21 mouse cellular contexts compared by ENCODE assay signal in genomic region chr16:72920013-72920412, GRCm38 (mm10).
DNase-seq lines count a peak whose midpoint lies in the region; ATAC-seq and TF ChIP-seq lines count a peak whose summit lies in the region.
"Had no signal": no experiment of that assay in that cellular context is flagged by ENCODE, and none has a peak within 500 bp of the region (broad histone marks: within the 10 kb centered on the region; RNA-seq: fewer than 3 reads in every experiment).

No protein-coding gene starts in this region.

- no peak overlapping the region for H3K4me3 ChIP-seq in stomach, embryonic 14.5 days (ENCODE audit: low read depth, low read length)
- no peak overlapping the region for H3K4me3 ChIP-seq in stomach, postnatal 0 days (ENCODE audit: low read depth, low read length)
- no peak overlapping the region for H3K4me3 ChIP-seq in intestine, embryonic 16.5 days (ENCODE audit: low read length)
- no peak overlapping the region for H3K4me3 ChIP-seq in stomach, embryonic 16.5 days (replicated peaks; ENCODE audit: low read length)
- H3K4me3 ChIP-seq: forebrain, embryonic 10.5 days; forebrain, embryonic 13.5 days; hindbrain, embryonic 12.5 days; hindbrain, embryonic 15.5 days had no signal

- 55% methylated on average over 3 of the region's 3 CpGs for WGBS in stomach, embryonic 14.5 days
- WGBS in stomach, postnatal 0 days = 51% methylated on average over 3 of the region's 3 CpGs
- 53% methylated on average over 3 of the region's 3 CpGs for WGBS in intestine, embryonic 16.5 days
- WGBS in stomach, embryonic 16.5 days = 48% methylated on average over 3 of the region's 3 CpGs

- H3K9ac ChIP-seq in stomach, embryonic 14.5 days (replicated peaks; ENCODE audit: low read depth, low read length) = no peak overlapping the region
- H3K9ac ChIP-seq in stomach, postnatal 0 days (ENCODE audit: low read length) = no peak overlapping the region
- H3K9ac ChIP-seq in intestine, embryonic 16.5 days (ENCODE audit: low read depth, low read length) = no peak overlapping the region
- H3K9ac ChIP-seq in stomach, embryonic 16.5 days (ENCODE audit: low read length) = no peak overlapping the region
- H3K9ac ChIP-seq: forebrain, embryonic 13.5 days; hindbrain, embryonic 12.5 days; hindbrain, embryonic 15.5 days had no signal

- H3K36me3 ChIP-seq in stomach, embryonic 14.5 days (ENCODE audit: control insufficient read depth, insufficient read depth, low read length) = no peaks in the 10 kb centered on the region
- H3K36me3 ChIP-seq in stomach, postnatal 0 days (ENCODE audit: control insufficient read depth, insufficient read depth, low read length) = no peaks in the 10 kb centered on the region
- no peaks in the 10 kb centered on the region for H3K36me3 ChIP-seq in intestine, embryonic 16.5 days (ENCODE audit: control insufficient read depth, insufficient read depth, low read length)
- H3K36me3 ChIP-seq in stomach, embryonic 16.5 days (ENCODE audit: control insufficient read depth, insufficient read depth, low read length) = no peaks in the 10 kb centered on the region
- H3K36me3 ChIP-seq: forebrain, embryonic 10.5 days; hindbrain, embryonic 12.5 days; hindbrain, embryonic 15.5 days had no signal

- H3K4me2 ChIP-seq in stomach, embryonic 14.5 days (replicated peaks; ENCODE audit: low read depth, low read length) = no peak overlapping the region
- no peak overlapping the region for H3K4me2 ChIP-seq in stomach, postnatal 0 days (replicated peaks; ENCODE audit: low read depth)
- no peak overlapping the region for H3K4me2 ChIP-seq in intestine, embryonic 16.5 days (ENCODE audit: low read depth, low read length)
- no peak overlapping the region for H3K4me2 ChIP-seq in stomach, embryonic 16.5 days (ENCODE audit: low read depth, low read length)
- H3K4me2 ChIP-seq: forebrain, embryonic 13.5 days; heart, embryonic 11.5 days; hindbrain, embryonic 12.5 days; hindbrain, embryonic 15.5 days had no signal

- no peak for TF ChIP-seq CTCF in stomach, postnatal 0 days (IDR thresholded peaks at IDR 0.05; ENCODE audit: low read depth)

- H3K9me3 ChIP-seq in stomach, embryonic 14.5 days (ENCODE audit: control insufficient read depth, low read depth, low read length) = no peaks in the 10 kb centered on the region
- no peaks in the 10 kb centered on the region for H3K9me3 ChIP-seq in stomach, postnatal 0 days (ENCODE audit: control insufficient read depth, low read length)
- H3K9me3 ChIP-seq in intestine, embryonic 16.5 days (ENCODE audit: control insufficient read depth, low read length) = no peaks in the 10 kb centered on the region
- H3K9me3 ChIP-seq in stomach, embryonic 16.5 days (replicated peaks; ENCODE audit: control insufficient read depth, low read length) = no peaks in the 10 kb centered on the region
- H3K9me3 ChIP-seq: forebrain, embryonic 10.5 days; forebrain, embryonic 13.5 days; hindbrain, embryonic 12.5 days; hindbrain, embryonic 15.5 days had no signal

- H3K27ac ChIP-seq in stomach, embryonic 14.5 days (ENCODE audit: low read length) = no peak overlapping the region
- no peak overlapping the region for H3K27ac ChIP-seq in stomach, postnatal 0 days (replicated peaks)
- H3K27ac ChIP-seq in intestine, embryonic 16.5 days (ENCODE audit: low read length) = no peak overlapping the region
- H3K27ac ChIP-seq in stomach, embryonic 16.5 days (ENCODE audit: low read length) = no peak overlapping the region
- H3K27ac ChIP-seq: forebrain, embryonic 10.5 days; forebrain, embryonic 13.5 days; hindbrain, embryonic 12.5 days; hindbrain, embryonic 15.5 days had no signal

- peak; percentile 69 for ATAC-seq in stomach, embryonic 14.5 days (ENCODE audit: insufficient number of reproducible peaks, insufficient read depth, low FRiP score, low read depth)
- no peak for ATAC-seq in stomach, postnatal 0 days (ENCODE audit: low FRiP score, low TSS enrichment)
- ATAC-seq in intestine, embryonic 16.5 days = peak; percentile 48
- peak; percentile 17; the same call in 1 of the 2 replicates for ATAC-seq in stomach, embryonic 16.5 days (ENCODE audit: insufficient read depth, low FRiP score)
- ATAC-seq in CD4-positive, CD25-positive, alpha-beta regulatory T cell, adult 4 months = no peak
- ATAC-seq: forebrain, embryonic 13.5 days; forebrain, embryonic 16.5 days had no signal

- no peaks in the 10 kb centered on the region for H3K27me3 ChIP-seq in stomach, embryonic 14.5 days (ENCODE audit: control insufficient read depth, insufficient read depth, low read length)
- H3K27me3 ChIP-seq in stomach, postnatal 0 days (ENCODE audit: control insufficient read depth, insufficient read depth, low read length) = no peaks in the 10 kb centered on the region
- no peaks in the 10 kb centered on the region for H3K27me3 ChIP-seq in intestine, embryonic 16.5 days (replicated peaks; ENCODE audit: control insufficient read depth, insufficient read depth, low read length)
- no peaks in the 10 kb centered on the region for H3K27me3 ChIP-seq in stomach, embryonic 16.5 days (ENCODE audit: control insufficient read depth, insufficient read depth, low read length)
- H3K27me3 ChIP-seq: hindbrain, embryonic 12.5 days; hindbrain, embryonic 15.5 days had no signal

- TF ChIP-seq EP300 in stomach, postnatal 0 days (optimal IDR thresholded peaks at IDR 0.05) = no peak

- no peak for DNase-seq in stomach, postnatal 0 days (ENCODE audit: low spot score)
- no peak for DNase-seq in left cerebral cortex, adult 8-10 months (ENCODE audit: low spot score in 2 of 2)
- DNase-seq: adrenal gland, adult 2 months; adrenal gland, postnatal 25 days; B cell, adult 2 months; cerebellum, adult 11 months; cerebellum, adult 2 months; cerebellum, adult 9-11 months; cerebellum, postnatal 25 days; gastrocnemius, postnatal 14 days; heart, adult 11 months had no signal

- H3K4me1 ChIP-seq in stomach, embryonic 14.5 days (ENCODE audit: control insufficient read depth, insufficient read depth, low read length) = peaks cover 18% of the 10 kb centered on the region; the same call in 1 of the 2 replicates
- no peaks in the 10 kb centered on the region; the same call in 1 of the 2 replicates for H3K4me1 ChIP-seq in stomach, postnatal 0 days (replicated peaks; ENCODE audit: control insufficient read depth, insufficient read depth)
- H3K4me1 ChIP-seq in intestine, embryonic 16.5 days (ENCODE audit: control insufficient read depth, insufficient read depth, low read length) = peaks cover 4% of the 10 kb centered on the region
- H3K4me1 ChIP-seq in stomach, embryonic 16.5 days (ENCODE audit: control insufficient read depth, insufficient read depth, low read length) = peaks cover 7% of the 10 kb centered on the region; the same call in 1 of the 2 replicates

Comparison
In these comparisons a context has a peak if more than half of its experiments do, and no peak if none do; other contexts are left out.
1. ATAC-seq: peak in stomach, embryonic 14.5 days (single experiment), intestine, embryonic 16.5 days (single experiment) and stomach, embryonic 16.5 days (single experiment); none in stomach, postnatal 0 days (single experiment) and CD4-positive, CD25-positive, alpha-beta regulatory T cell, adult 4 months (single experiment).